Mouse (Mus musculus): Measurements from ENCODE around the gene Tmem117. TPM values are rescaled to one million over a fixed set of nuclear protein-coding genes. Genes with fewer than 3 reads are reported as not detected.

Gene Tmem117
- total RNA-seq (2015; ENCODE audit: low replicate concordance) (not detected in 2 replicates), total RNA-seq (2017; ENCODE audit: low replicate concordance) (not detected in 2 replicates)

DNA sequence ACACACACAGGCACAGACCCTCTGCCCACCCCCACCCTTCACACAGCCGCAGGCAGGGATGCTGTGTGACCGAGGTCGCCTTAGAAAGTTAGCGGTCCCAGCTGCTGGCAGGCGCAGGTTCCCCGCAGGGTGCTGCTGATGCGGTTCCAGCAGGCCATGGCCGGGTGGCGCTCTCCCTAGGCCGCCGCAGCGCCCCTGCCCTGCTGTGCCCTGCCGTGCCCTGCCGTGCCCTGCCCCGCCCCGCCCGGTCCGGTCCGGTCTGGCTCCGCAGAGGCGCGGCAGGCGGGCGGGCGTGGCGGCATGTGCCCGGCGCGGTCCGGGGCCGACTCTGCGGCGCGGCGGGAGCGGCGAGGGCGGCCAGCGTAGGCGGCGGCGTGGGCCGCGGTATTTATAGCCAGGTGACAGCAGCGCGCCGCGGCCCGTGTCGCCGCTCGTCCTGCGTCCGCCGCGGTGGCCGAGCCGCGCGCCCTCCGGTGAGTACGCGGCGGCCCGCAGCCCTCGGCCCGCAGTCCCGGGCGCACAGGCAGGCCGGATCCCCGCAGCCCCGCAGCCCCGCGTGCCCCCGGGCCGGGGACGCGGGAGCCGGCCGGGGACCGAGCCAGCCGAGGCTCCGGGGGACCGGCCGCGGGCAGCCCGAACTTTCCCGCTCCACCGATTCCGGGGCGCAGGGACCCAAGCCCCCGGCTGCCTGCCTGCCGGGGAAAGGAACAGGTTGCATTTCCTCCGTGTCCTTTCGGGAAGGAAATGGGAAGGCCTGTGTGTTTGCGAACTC lies at the start of gene Tmem117:
Gene Tmem117, plus strand, starts transcription at position 403 of the 772 bp plus-strand sequence.
- ATAC-seq (replicated peaks; ENCODE audit: low FRiP score, poor library complexity, severe bottlenecking), result no peak; the same call in 1 of the 2 replicates

DNA sequence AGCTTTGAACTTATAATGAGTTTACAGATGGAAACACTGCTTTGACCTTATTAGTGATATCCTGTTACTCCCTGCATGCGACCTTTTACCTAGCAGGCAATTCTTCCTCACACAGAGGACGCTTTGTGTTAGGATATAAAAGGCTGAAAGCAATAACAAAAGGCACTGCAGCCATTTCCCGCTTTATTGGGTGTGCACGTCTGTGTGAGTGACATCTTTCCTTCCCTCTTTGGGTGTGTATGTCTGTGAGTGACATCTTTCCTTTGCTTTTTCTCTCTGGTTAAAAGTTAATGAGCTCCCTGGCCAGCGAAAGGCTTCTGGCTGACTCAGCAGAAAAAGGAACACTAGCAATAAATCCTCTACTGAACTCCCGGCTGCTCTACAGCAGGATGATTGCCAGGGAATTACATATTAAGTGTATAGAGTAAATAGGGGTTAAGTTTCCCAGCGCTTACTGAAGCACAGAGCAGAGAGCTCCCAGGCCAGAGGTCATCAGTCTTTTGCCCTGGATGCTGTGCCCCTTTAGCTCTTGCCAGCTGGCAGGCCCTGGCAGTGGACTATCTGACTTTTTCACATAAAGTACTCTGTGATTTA lies 46.9 kb upstream of the Tmem117 start:
- no peak for ATAC-seq (replicated peaks; ENCODE audit: low FRiP score, poor library complexity, severe bottlenecking)

DNA sequence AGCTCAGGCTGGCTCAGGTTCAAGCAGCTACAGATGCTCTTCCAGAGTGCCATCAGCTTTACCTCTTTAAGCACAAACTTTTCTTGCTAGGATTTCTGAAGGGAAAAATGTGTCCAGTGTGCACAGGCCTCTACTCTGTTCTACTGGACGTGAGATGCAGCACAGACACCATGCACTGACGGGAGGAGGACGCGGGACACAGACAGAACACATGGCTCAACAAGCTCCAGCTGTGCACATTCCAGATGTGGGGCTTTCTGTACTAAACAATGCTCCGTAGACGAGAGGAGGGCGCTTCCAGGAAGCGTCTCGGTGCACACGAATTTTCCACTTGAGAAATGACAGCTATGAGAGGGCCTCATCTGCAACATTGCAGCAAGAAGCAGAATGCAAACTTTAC lies 45.9 kb upstream of the Tmem117 start:
- ATAC-seq (replicated peaks; ENCODE audit: low FRiP score, poor library complexity, severe bottlenecking), result no peak

DNA sequence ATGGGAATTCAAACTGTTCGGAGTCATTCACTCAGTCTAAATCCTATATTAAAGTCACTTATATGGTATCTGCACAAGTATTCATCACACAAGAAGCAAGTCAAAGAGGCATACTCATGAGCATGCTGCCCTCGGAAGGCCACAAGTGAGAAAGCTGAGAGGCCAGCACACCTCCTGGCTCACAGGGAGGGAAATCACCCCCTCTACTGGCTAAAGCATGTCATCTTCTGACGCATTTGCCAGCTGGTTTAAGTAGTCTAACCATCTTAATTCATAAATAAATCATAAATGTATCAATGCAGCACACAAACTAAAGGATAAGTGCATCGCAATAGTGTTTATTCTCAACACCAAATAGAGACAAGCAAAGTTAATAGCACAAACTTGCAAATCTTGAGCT lies 44.3 kb upstream of the Tmem117 start:
- no peak for ATAC-seq (replicated peaks; ENCODE audit: low FRiP score, poor library complexity, severe bottlenecking)

DNA sequence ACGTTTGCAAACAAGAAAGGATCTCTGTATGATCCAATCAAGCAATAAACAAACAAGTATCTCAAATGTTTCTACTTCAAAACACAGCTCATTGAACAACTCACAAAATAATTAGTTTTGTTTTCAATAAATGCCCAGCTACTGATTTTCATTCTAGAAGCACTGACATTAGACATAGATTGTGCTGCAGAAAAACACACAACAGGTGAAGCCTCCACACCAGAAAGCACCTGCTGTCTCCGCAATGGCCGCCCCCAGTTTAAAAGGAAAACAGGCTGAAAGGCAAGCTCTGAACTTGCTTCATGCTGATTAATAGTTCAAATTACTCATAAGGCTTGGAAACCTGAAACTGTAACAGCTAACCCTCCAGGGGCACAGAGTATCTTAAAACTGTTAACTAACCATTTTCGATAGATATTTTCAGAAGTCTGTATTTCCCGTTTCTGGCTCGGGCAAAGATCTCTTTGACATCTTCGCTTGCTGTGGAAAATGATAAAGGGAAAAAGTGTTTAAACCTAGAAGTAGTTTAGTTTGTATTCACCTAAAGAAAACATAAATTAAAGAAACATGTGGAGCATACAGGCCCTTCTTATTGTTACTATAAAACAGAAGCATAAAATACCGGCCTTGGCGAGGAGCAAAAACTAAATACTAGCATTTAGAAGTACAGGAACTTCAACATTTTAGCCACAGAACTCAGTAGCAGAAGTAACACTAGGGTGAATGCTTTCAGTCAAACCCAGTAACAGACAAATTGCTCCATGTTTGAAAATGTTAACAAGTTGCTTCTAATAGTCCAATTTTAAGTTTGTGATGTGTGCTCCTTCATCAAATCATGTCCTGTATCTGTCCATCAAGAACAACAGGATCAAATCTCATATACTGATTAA lies 41.0 kb upstream of the Tmem117 start:
- no peak for ATAC-seq (replicated peaks; ENCODE audit: low FRiP score, poor library complexity, severe bottlenecking)

DNA sequence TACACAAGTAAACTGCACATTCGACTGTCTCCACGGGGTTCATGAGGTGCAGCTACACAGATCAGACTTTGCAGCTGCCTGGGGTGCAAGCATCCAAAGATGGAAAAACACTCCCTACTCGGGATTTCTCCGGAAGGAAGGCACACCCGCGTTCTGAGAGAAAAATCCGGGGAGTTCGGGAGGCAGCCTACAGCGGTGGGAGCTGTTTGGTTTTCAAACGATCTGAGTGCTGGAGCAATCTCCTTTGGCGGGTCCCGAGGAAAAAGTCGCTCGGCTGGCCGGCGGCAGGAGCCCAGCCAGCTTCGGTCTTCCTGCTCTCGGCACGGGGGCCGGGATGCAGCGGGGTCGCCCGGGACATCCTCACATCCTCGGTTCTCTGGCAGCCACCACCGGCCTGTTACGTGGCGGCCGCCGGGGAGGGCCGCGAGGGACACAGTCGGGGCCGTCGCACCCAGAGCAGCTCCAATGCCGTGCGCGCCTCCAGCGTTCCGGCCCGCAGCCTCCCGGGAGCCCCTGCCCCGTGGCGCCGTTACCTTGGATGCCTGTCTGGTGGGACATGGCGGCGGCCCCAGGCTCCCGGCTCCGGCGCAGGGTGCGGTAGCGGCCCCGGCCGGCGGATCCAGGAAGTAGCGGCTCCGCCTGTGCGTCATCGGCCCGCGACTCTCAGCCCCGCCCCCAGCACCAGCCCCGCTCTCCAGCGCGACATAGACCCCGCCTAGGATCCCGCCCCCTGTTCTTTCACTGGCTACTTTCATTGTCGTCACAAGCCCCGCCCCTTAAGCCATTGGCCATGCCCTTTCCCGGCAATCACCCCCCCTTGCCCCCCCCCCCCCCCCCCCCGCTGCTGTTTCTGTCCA lies 39.6 kb upstream of the Tmem117 start, which contains the start of gene Twf1:
Gene Twf1, minus strand, starts transcription at position 671 of the 857 bp plus-strand sequence.
- ATAC-seq (replicated peaks; ENCODE audit: low FRiP score, poor library complexity, severe bottlenecking), result peak; percentile 99

DNA sequence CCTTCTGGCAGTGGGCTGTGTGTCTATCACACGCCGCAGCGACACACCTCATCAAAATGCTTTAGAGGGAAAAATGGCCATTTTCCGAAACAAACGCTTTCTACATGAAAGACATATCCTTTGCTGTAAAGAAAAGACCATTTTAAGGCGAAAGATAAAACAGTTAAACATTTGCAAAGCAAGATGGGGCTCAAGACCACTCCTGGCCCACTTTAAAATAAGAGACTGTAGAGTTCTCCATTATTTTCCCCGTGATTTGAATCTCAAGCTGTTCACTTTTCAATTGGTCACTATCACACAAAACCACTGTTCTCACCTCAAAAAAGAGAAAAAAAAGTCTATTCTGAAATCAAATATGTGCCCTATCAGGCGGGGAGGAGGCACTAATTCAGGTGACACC lies 38.9 kb upstream of the Tmem117 start:
- no peak for ATAC-seq (replicated peaks; ENCODE audit: low FRiP score, poor library complexity, severe bottlenecking)

DNA sequence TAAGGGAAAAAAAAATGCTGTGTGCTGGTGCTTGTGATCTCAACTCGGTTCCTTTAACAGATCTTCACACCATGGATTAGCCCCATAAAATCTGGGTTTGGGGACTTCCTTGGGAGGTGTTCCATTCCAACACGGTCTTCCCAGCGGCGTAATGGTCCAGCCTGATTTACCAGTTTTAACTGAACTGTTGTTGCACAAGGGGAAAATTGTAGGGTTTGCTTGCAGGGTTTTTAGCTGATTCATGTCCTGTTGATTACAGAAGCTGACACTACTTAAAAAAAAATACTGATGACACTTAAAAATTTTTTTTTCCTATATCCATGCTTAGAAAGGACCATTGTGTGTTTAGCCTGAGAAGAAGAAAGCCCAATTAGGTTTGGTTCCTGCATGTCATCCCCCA lies 37.7 kb upstream of the Tmem117 start:
- no peak for ATAC-seq (replicated peaks; ENCODE audit: low FRiP score, poor library complexity, severe bottlenecking)

DNA sequence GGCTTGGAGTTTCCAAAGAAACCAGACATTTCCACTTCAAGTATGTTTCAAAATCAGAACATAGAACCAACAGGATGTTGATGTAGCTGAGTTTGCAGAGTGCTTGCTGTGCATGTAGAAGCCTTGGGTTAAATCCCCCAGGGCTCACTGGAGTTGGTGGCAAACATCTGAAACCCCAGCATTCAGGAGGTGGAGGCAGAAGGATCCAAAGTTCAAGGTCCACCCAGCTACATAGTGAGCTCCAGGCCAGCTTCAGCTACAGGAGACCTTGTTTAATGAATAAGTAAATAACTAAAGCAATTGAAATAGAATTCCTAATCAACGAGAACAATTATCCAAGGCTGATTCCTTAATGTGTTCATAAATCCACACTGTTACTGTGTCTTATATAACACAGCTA lies 35.4 kb upstream of the Tmem117 start:
- no peak for ATAC-seq (replicated peaks; ENCODE audit: low FRiP score, poor library complexity, severe bottlenecking)

DNA sequence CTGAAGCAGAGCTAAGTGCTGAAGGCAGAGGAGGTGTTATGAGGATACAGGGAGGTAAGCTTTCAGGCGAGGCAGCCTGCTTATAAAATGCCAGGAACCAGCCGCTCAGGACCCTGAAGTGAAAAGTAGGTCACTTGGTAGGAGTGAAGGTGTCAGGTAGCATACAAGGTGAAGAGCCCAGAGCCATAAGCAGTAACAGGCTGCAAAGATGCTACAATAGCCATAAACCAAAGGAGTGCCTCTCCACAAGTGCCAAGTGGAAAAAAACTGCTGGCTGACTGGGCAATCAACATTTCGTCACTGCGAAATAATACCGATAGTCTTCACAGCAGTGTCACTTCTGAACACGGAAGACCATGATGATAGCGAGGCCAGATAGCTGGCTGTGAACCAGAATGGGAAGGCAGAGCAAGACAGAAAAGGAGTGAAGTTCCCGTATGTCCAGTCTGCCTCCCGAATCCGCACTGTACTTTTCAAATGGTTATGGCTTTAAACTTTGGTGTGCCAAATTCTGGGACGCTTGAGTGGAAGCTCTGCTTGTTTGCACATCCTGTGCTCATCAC lies 28.8 kb upstream of the Tmem117 start:
- no peak for ATAC-seq (replicated peaks; ENCODE audit: low FRiP score, poor library complexity, severe bottlenecking)

DNA sequence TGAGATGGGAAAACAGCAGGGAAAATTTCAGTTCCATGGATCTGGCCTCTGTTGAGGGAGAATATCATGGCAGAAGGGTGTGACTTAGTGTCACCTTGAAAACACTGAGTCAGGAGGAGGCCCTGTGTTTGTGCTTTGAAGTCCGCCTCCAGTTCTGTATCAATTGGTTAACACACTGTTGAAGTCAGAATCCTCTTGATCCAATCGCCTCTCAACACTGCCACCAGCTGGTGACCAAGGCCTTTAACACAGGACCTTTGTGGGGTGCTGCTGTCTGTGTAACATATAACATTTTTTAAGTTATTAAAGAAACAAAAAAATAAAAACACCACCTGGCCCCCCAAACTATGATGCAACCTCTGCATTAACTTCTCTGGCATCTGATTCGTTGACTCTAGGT lies 27.7 kb upstream of the Tmem117 start:
- ATAC-seq (replicated peaks; ENCODE audit: low FRiP score, poor library complexity, severe bottlenecking), result no peak

DNA sequence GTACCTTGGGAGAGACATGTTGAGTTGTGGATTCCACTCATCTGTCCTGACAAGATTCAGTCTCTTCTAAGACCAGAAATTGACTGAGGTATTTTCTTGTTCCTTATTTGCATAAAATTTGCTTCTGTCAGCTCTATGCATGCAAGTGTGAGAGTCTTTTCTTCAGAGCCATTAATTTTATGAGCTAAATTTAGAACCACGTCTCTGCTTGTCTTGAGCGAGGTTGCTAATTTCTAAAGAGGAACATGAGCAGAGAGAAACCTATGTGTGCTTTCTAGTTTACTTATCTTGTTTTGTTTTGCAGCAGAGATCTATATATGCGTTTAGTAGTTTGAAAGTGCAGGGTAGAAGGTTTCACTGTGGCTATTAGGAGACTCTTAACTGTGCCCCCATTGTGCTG lies 26.6 kb upstream of the Tmem117 start:
- no peak for ATAC-seq (replicated peaks; ENCODE audit: low FRiP score, poor library complexity, severe bottlenecking)

DNA sequence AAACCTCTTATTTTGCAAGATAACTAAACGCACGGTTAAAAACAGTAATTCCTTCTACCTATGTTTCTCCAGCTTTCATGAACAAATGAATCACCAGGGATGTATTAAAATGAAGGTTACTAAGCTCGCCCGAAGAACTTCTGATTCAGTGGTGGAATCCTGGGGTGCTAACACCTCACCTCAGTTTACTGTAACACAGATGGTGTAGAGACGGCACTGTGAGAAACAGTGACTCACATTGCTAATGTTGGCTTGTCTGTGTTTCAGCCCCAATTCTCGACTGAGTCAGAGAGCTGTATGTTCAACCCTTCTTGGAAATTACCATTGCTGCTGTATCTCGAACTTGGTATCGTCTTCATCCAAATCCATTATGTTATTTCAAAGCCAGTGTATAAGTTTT lies 21.3 kb upstream of the Tmem117 start:
- no peak for ATAC-seq (replicated peaks; ENCODE audit: low FRiP score, poor library complexity, severe bottlenecking)

DNA sequence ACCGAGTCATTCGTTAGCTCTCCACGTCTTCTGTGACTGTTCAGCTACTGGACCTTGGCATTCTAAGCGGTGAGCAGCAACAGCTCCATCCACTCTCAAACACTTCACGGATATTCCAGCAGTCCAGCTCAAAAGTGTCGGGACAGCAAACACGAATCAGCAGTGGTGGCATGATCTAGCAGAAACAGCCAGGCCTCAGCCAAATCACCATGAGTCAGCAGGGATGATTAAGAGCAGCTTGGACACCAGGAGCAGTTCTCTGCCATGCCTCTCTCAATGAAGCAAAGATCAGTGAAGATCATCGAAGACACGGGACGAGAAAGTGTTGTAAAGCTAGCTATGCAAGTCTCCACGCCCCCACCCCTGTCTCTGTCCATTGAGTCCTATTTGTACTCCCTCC lies 13.0 kb upstream of the Tmem117 start:
- no peak for ATAC-seq (replicated peaks; ENCODE audit: low FRiP score, poor library complexity, severe bottlenecking)

DNA sequence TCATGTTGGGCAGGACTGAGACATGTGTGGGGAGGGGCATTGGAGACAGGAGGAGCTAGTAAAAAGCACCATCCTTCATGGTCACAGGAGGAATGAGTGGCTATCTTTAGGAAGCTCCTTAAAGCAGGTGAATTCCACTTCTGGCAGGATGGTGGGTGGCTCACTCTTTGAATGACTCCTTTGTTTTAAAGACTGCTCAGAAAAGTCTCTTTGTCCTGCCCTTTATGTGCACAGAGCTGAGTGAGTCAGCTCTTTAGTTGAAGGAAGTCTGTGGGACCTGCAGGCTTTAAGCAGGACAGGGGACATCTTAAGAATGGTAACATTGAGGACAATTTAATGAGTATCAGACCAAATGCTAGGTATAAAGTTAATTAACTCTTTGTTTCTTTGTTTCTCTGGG lies 8.1 kb upstream of the Tmem117 start:
- no peak for ATAC-seq (replicated peaks; ENCODE audit: low FRiP score, poor library complexity, severe bottlenecking)

DNA sequence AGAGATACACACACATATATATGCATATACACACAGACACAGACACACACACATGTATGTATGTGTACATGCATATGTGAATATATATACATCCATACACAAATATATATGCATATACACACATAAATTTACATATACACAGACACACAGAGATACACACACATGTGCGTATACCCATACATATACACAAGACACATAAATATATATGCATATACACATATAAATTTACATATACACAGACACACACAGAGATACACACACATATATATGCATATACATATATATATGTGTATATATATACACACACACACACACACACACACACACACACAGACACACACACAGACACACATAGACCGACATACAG lies 586 bp upstream of the Tmem117 start:
- ATAC-seq (replicated peaks; ENCODE audit: low FRiP score, poor library complexity, severe bottlenecking), result no peak

DNA sequence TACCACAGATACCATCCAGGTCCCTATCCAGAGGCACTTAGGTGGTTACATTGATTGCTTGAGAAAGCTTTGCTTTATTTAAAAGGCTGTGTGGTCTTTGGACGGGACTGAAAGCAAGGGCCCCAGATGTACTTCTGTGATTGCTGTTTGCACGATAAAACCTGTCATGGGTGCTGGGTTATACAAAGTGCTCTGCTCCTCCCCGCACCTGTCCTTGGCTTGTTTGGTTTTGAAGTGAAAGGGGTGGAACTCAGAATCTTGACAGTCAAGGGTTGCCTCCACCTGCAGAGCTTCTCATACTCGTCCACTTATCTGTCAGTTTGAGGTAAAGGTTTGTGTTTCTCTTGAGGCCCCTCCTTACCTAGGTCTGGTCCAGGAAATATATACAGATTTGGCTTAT lies 1.5 kb downstream of the Tmem117 start:
- no peak for ATAC-seq (replicated peaks; ENCODE audit: low FRiP score, poor library complexity, severe bottlenecking)

DNA sequence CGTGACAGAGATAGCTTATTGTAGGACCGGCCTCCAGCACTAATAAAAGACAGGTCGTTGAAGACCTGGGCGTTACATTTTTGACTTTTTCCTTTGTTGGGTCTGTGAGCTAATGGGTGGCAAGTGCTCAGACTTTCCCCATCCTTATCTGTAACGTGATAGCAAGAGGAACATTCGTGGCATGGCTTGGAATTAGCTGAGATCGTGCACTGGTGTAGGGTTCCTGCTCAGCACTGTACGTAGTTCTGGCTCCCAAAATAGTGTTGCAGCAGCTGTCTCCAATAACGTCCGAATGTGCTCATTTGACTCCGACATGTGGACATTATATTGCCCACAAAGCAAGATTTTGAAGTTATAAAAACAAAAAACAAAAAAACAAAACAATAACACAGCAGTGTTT lies 5.5 kb downstream of the Tmem117 start:
- ATAC-seq (replicated peaks; ENCODE audit: low FRiP score, poor library complexity, severe bottlenecking), result no peak

DNA sequence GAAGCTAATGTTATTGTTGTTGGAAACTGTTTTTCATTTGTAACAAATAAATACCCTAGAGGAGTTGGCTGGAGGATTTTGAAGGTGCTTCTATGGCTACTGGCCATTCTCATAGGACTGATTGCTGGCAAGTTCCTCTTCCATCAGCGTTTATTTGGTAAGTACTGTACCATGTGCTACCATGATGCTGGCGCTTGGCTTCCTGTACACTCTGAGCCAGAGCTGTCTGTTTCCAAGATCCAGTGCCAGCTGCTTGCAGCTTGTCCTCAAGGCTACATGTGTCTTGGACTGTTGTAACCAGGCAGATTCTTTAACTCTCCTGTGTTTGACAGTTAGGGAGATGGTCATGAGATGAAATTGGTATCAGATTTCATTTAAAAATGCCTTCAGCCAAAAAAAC lies 9.2 kb downstream of the Tmem117 start:
- no peak for ATAC-seq (replicated peaks; ENCODE audit: low FRiP score, poor library complexity, severe bottlenecking)

Measured in erythroid progenitor cell, adult 5-6 weeks (primary cell).